ENCODE assay signal across 7 mouse cellular contexts in the genomic region with DNA sequence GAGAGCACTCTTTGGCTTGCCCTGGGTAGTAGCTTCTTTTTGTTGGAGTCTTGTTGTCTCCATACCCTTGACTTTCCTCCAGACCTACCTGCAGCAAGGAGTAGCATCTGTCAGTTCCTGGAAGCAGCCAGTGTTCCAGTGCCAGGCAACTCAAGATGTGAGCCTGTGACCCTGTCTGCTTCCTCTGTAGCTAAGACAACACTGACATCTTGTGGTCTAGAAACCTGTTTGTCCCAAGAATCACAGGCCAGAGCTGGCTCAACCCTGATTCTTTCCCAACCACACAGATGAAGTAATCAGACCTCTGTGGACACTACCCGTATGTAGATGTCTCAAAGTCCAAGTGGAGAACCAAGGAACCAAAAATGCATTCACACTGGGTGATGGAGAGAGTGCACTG.
DNase-seq lines count a peak whose midpoint lies in the region; ATAC-seq and TF ChIP-seq lines count a peak whose summit lies in the region.

No protein-coding gene starts in this region.

- H3K36me3 ChIP-seq in liver, adult 2 months (ENCODE audit: control insufficient read depth, insufficient read depth, low read length) = no peaks in the 10 kb centered on the region
- H3K36me3 ChIP-seq in liver, embryonic 12.5 days = no peaks in the 10 kb centered on the region

- TF ChIP-seq POLR2A in liver, adult 2 months (IDR thresholded peaks at IDR 0.05; ENCODE audit: extremely low read depth, insufficient read depth, low read length) = no peak

- H3K27ac ChIP-seq in liver, adult 2 months (replicated peaks; ENCODE audit: insufficient read depth, low read depth, low read length) = no peak overlapping the region
- no peak overlapping the region for H3K27ac ChIP-seq in liver, embryonic 12.5 days

- no peak for ATAC-seq in liver, embryonic 12.5 days

- WGBS in liver, adult 2 months = 4% methylated on average over 1 of the region's 1 CpGs
- 19% methylated on average over 1 of the region's 1 CpGs for WGBS in liver, embryonic 12.5 days (ENCODE audit: insufficient replicate concordance)

- H3K4me1 ChIP-seq in liver, adult 2 months (ENCODE audit: control insufficient read depth, insufficient read depth, low read length) = no peaks in the 10 kb centered on the region
- no peaks in the 10 kb centered on the region for H3K4me1 ChIP-seq in liver, embryonic 12.5 days

- H3K79me2 ChIP-seq in liver, adult 2 months (ENCODE audit: control insufficient read depth, insufficient read depth, low read length) = no peaks in the 10 kb centered on the region

- peak; percentile 57 for DNase-seq in liver, adult 2 months (ENCODE audit: extremely low read depth, low read depth, low spot score)
- DNase-seq in cerebellum, adult 11 months = peak; percentile 3
- peak; percentile 14 to 48 for DNase-seq in frontal cortex, postnatal 36 days (ENCODE audit: low spot score in 2 of 2)
- DNase-seq in retina, adult 2 months (ENCODE audit: low read depth, low spot score) = peak; percentile 20
- DNase-seq in urinary bladder, postnatal 25 days (ENCODE audit: low spot score) = no peak
- DNase-seq in lung, postnatal 4 days = no peak

- H3K9ac ChIP-seq in liver, adult 2 months (ENCODE audit: low read depth, low read length) = no peak overlapping the region
- no peak overlapping the region for H3K9ac ChIP-seq in liver, embryonic 12.5 days

- peak; percentile 27 for TF ChIP-seq CTCF in liver, adult 2 months (IDR thresholded peaks at IDR 0.05; ENCODE audit: low read depth, low read length)

- no peaks in the 10 kb centered on the region for H3K9me3 ChIP-seq in liver, embryonic 12.5 days (replicated peaks)

- no peak overlapping the region for H3K4me3 ChIP-seq in liver, adult 2 months (ENCODE audit: insufficient read depth, low read depth, low read length)
- no peak overlapping the region for H3K4me3 ChIP-seq in liver, embryonic 12.5 days

- H3K4me2 ChIP-seq in liver, embryonic 12.5 days = no peak overlapping the region

- H3K27me3 ChIP-seq in liver, adult 2 months (ENCODE audit: control insufficient read depth, insufficient read depth, low read length) = no peaks in the 10 kb centered on the region
- no peaks in the 10 kb centered on the region for H3K27me3 ChIP-seq in liver, embryonic 12.5 days (replicated peaks)

Comparison
In these comparisons a context has a peak if more than half of its experiments do, and no peak if none do; other contexts are left out.
1. DNase-seq: peak in liver, adult 2 months (single experiment), cerebellum, adult 11 months (single experiment), frontal cortex, postnatal 36 days (2 of 2) and retina, adult 2 months (single experiment); none in urinary bladder, postnatal 25 days (single experiment) and lung, postnatal 4 days (0 of 2).